Comparison of ENCODE assay signal across 8 mouse cellular contexts in genomic region chr10:121334576-121334975, GRCm38 (mm10). TPM values are rescaled to one million over a fixed set of nuclear protein-coding genes. Genes with fewer than 3 reads are reported as not detected.
DNase-seq lines count a peak whose midpoint lies in the region; ATAC-seq and TF ChIP-seq lines count a peak whose summit lies in the region.

No protein-coding gene starts in this region.

- peak; percentile 47 to 70 for DNase-seq in heart, adult 2 months
- peak; percentile 43 for DNase-seq in c-Kit-positive CD71-negative TER-119-negative erythroid progenitor cells, embryonic 14.5 days (ENCODE audit: low read depth)
- peak; percentile 29 to 42 for DNase-seq in frontal cortex, postnatal 25 days (ENCODE audit: low spot score in 2 of 2)
- DNase-seq in layer of hippocampus, postnatal 10 days (ENCODE audit: low spot score in 2 of 2), result peak; percentile 60 to 68
- DNase-seq in mesoderm, embryonic 11.5 days (ENCODE audit: low read depth, low spot score), result peak; percentile 57

- peak; percentile 99; the same call in 1 of the 2 replicates for TF ChIP-seq CTCF in heart, adult 2 months (IDR thresholded peaks at IDR 0.05)
- peak; percentile 90; the same call in 1 of the 2 replicates for TF ChIP-seq CTCF in testis, adult 2 months (IDR thresholded peaks at IDR 0.05; ENCODE audit: control insufficient read depth, insufficient read depth, insufficient replicate concordance, low read depth, low read length)

- 75% methylated on average over 3 of the region's 3 CpGs for WGBS in heart, adult 2 months
- WGBS in heart, embryonic 12.5 days, result 74% methylated on average over 3 of the region's 3 CpGs

- intact Hi-C loops in heart, adult 2 months (cut with DNase I), result loop anchor here (5.0 kb wide), 1 partner anchor 42 kb away; no protein-coding TSS in a partner anchor

- H3K27me3 ChIP-seq in heart, adult 2 months (ENCODE audit: control insufficient read depth, insufficient read depth, low read length), result no peaks in the 10 kb centered on the region
- no peaks in the 10 kb centered on the region for H3K27me3 ChIP-seq in heart, embryonic 12.5 days (replicated peaks)
- H3K27me3 ChIP-seq in testis, adult 2 months (ENCODE audit: control insufficient read depth, insufficient read depth, low read length), result no peaks in the 10 kb centered on the region

- H3K9me3 ChIP-seq in heart, embryonic 12.5 days (replicated peaks), result no peaks in the 10 kb centered on the region

- H3K36me3 ChIP-seq in heart, adult 2 months (ENCODE audit: control insufficient read depth, insufficient read depth, low read length), result no peaks in the 10 kb centered on the region
- H3K36me3 ChIP-seq in heart, embryonic 12.5 days, result no peaks in the 10 kb centered on the region
- H3K36me3 ChIP-seq in testis, adult 2 months (ENCODE audit: control insufficient read depth, insufficient read depth, low read length), result no peaks in the 10 kb centered on the region

- no peak overlapping the region for H3K9ac ChIP-seq in heart, adult 2 months (ENCODE audit: low read depth, low read length)
- H3K9ac ChIP-seq in heart, embryonic 12.5 days, result no peak overlapping the region

- H3K27ac ChIP-seq in heart, adult 2 months, result no peak overlapping the region
- no peak overlapping the region for H3K27ac ChIP-seq in heart, embryonic 12.5 days (ENCODE audit: poor library complexity, severe bottlenecking)
- no peak overlapping the region for H3K27ac ChIP-seq in testis, adult 2 months (ENCODE audit: control insufficient read depth, insufficient read depth, low read depth, low read length)

- no peaks in the 10 kb centered on the region for H3K79me2 ChIP-seq in heart, adult 2 months (replicated peaks; ENCODE audit: control insufficient read depth, insufficient read depth, low read length)

- H3K4me2 ChIP-seq in heart, embryonic 12.5 days, result no peak overlapping the region

- TF ChIP-seq POLR2A in heart, adult 2 months (IDR thresholded peaks at IDR 0.05; ENCODE audit: insufficient read depth, low read depth, low read length), result no peak
- no peak for TF ChIP-seq POLR2A in testis, adult 2 months (IDR thresholded peaks at IDR 0.05; ENCODE audit: control insufficient read depth, low read depth, low read length)

- H3K4me1 ChIP-seq in heart, adult 2 months (ENCODE audit: control insufficient read depth, insufficient read depth, low read length), result no peaks in the 10 kb centered on the region
- no peaks in the 10 kb centered on the region for H3K4me1 ChIP-seq in heart, embryonic 12.5 days (replicated peaks)
- peaks cover 3% of the 10 kb centered on the region; the same call in 1 of the 2 replicates for H3K4me1 ChIP-seq in testis, adult 2 months (ENCODE audit: control insufficient read depth, insufficient read depth, low read length)

- no peak overlapping the region for H3K4me3 ChIP-seq in heart, adult 2 months
- H3K4me3 ChIP-seq in heart, embryonic 12.5 days, result no peak overlapping the region
- H3K4me3 ChIP-seq in testis, adult 2 months (ENCODE audit: control insufficient read depth, low read depth, low read length), result no peak overlapping the region

- no peak for TF ChIP-seq EP300 in heart, adult 2 months (IDR thresholded peaks at IDR 0.05; ENCODE audit: insufficient read depth, low read depth, low read length)

- ATAC-seq in heart, embryonic 12.5 days (ENCODE audit: insufficient number of reproducible peaks, low FRiP score), result no peak
- peak; percentile 62 for ATAC-seq in CD4-positive, CD25-positive, alpha-beta regulatory T cell, adult 4 months

RNA-seq across cellular contexts. Expression of gene Tbc1d30, which starts 16.5 kb away (rescaled TPM):
- 1 to 10 TPM; 1.8 to 1.9 TPM for total RNA-seq in heart, adult 2 months (2021)
- 0.61 and 0.91 TPM in 2 replicates for polyA plus RNA-seq in heart, adult 2 months (2012; rRNA removed)
- polyA plus RNA-seq in heart, embryonic 12.5 days (2016; fragmentation: Nextera tagmentation; extraction: Ambion mirVana), result 1.3 and 1.4 TPM in 2 replicates
- 1 to 10 TPM; 3.1 to 3.4 TPM for polyA plus RNA-seq in CD4-positive, CD25-positive, alpha-beta regulatory T cell, adult 4 months (2017; shearing (Covaris generic))
- 10 to 100 TPM; 42.0 to 44.1 TPM for total RNA-seq in layer of hippocampus, postnatal 10 days (2021)
- 1.1 and 1.3 TPM in 2 replicates for polyA plus RNA-seq in testis, adult 2 months (2012; rRNA removed)

RNA-seq across cellular contexts. Expression of gene Gns, which starts 30.3 kb away (rescaled TPM):
- total RNA-seq in heart, adult 2 months (2021), result 10 to 100 TPM; 82.1 to 92.2 TPM
- polyA plus RNA-seq in heart, adult 2 months (2012; rRNA removed), result 45.5 and 55.9 TPM in 2 replicates
- 40.2 and 40.3 TPM in 2 replicates for polyA plus RNA-seq in heart, embryonic 12.5 days (2016; fragmentation: Nextera tagmentation; extraction: Ambion mirVana)
- 10 to 100 TPM in 1 of 2 experiments, 1 to 10 TPM in 1; 9.1 to 13.6 TPM for polyA plus RNA-seq in CD4-positive, CD25-positive, alpha-beta regulatory T cell, adult 4 months (2017; shearing (Covaris generic))
- 10 to 100 TPM; 75.8 to 79.0 TPM for total RNA-seq in layer of hippocampus, postnatal 10 days (2021)
- polyA plus RNA-seq in testis, adult 2 months (2012; rRNA removed), result 14.5 and 14.7 TPM in 2 replicates
